Mouse (Mus musculus): Measurements from ENCODE around the gene Ubxn11. TPM values are rescaled to one million over a fixed set of nuclear protein-coding genes. Genes with fewer than 3 reads are reported as not detected.
"Not testable (repeated sequence)": the region's sequence is repeated elsewhere in the genome, so short reads cannot be mapped to it uniquely, and the experiment has no call there.

Gene Ubxn11
- total RNA-seq, 2 experiments from 2014 or later = 11.2 to 30.2 TPM

GRCm38 (mm10) chr4:134132519-134133095 is 30.2 kb downstream of the Ubxn11 start:
- no peak for ATAC-seq (replicated peaks; ENCODE audit: poor library complexity, severe bottlenecking)

GRCm38 (mm10) chr4:134136280-134136926 is 34.0 kb downstream of the Ubxn11 start:
- no peak for ATAC-seq (replicated peaks; ENCODE audit: poor library complexity, severe bottlenecking)

- no peak for ATAC-seq (replicated peaks; ENCODE audit: poor library complexity, severe bottlenecking)
These were observed 36.5 kb downstream of the Ubxn11 start for GRCm38 (mm10) chr4:134138857-134139256.

GRCm38 (mm10) chr4:134144297-134144696 is 41.9 kb downstream of the Ubxn11 start:
- not testable (repeated sequence) for ATAC-seq (replicated peaks; ENCODE audit: poor library complexity, severe bottlenecking)

- no peak for ATAC-seq (replicated peaks; ENCODE audit: poor library complexity, severe bottlenecking)
These were observed 47.0 kb downstream of the Ubxn11 start for GRCm38 (mm10) chr4:134149389-134149788.

GRCm38 (mm10) chr4:134152112-134152511 is 49.7 kb downstream of the Ubxn11 start:
- ATAC-seq (replicated peaks; ENCODE audit: poor library complexity, severe bottlenecking) = no peak

- no peak for ATAC-seq (replicated peaks; ENCODE audit: poor library complexity, severe bottlenecking)
These were observed 51.3 kb downstream of the Ubxn11 start for GRCm38 (mm10) chr4:134153656-134154055.

- no peak for ATAC-seq (replicated peaks; ENCODE audit: poor library complexity, severe bottlenecking)
These were observed 52.0 kb downstream of the Ubxn11 start for GRCm38 (mm10) chr4:134154354-134154753.

GRCm38 (mm10) chr4:134155531-134155930 is 53.2 kb downstream of the Ubxn11 start:
- no peak for ATAC-seq (replicated peaks; ENCODE audit: poor library complexity, severe bottlenecking)

GRCm38 (mm10) chr4:134155961-134156465 is 53.6 kb downstream of the Ubxn11 start:
- ATAC-seq (replicated peaks; ENCODE audit: poor library complexity, severe bottlenecking) = no peak

- ATAC-seq (replicated peaks; ENCODE audit: poor library complexity, severe bottlenecking) = no peak
These were observed 54.4 kb downstream of the Ubxn11 start for GRCm38 (mm10) chr4:134156744-134157143.

GRCm38 (mm10) chr4:134157558-134157957 is 55.2 kb downstream of the Ubxn11 start:
- ATAC-seq (replicated peaks; ENCODE audit: poor library complexity, severe bottlenecking) = peak; percentile 37; the same call in 1 of the 2 replicates

- no peak for ATAC-seq (replicated peaks; ENCODE audit: poor library complexity, severe bottlenecking)
These were observed 56.4 kb downstream of the Ubxn11 start for GRCm38 (mm10) chr4:134158774-134159173.

- not testable (repeated sequence) for ATAC-seq (replicated peaks; ENCODE audit: poor library complexity, severe bottlenecking)
These were observed 57.7 kb downstream of the Ubxn11 start for GRCm38 (mm10) chr4:134160071-134160470.

- no peak for ATAC-seq (replicated peaks; ENCODE audit: poor library complexity, severe bottlenecking)
These were observed 62.2 kb downstream of the Ubxn11 start for GRCm38 (mm10) chr4:134164591-134164990.

GRCm38 (mm10) chr4:134165024-134165423 is 62.7 kb downstream of the Ubxn11 start:
- ATAC-seq (replicated peaks; ENCODE audit: poor library complexity, severe bottlenecking) = no peak

GRCm38 (mm10) chr4:134165548-134166465 is 63.4 kb downstream of the Ubxn11 start:
- no peak for ATAC-seq (replicated peaks; ENCODE audit: poor library complexity, severe bottlenecking)

GRCm38 (mm10) chr4:134166906-134167305 is 64.5 kb downstream of the Ubxn11 start:
- ATAC-seq (replicated peaks; ENCODE audit: poor library complexity, severe bottlenecking) = no peak

GRCm38 (mm10) chr4:134172391-134172790 is 70.0 kb downstream of the Ubxn11 start:
- ATAC-seq (replicated peaks; ENCODE audit: poor library complexity, severe bottlenecking) = no peak
